Mouse (Mus musculus) monocyte, adult 2 months (primary cell): Measurements from ENCODE around the gene Rin1.
A peak's percentile ranks its signal among the peaks of the same experiment; 100 is the strongest.

Experiments
- DNase-seq, 2 experiments: peaks; one replicate each; pipeline ENCODE4 v3.0.0; 2022; ENCODE audit warnings: low spot score in 2 of 2, low read depth in 1 of 2

Rin1 gene

GRCm38 (mm10) chr19:5040862-5041523 lies 9.3 kb upstream of the Rin1 start, which contains the start of gene Brms1:
TSS of gene Brms1 (plus strand) at chr19:5041354.
- peak; percentile 57 to 79 for DNase-seq

- DNase-seq = no peak
These were observed 8.7 kb upstream of the Rin1 start for GRCm38 (mm10) chr19:5041588-5041987.

- no peak for DNase-seq
These were observed 4.8 kb upstream of the Rin1 start for GRCm38 (mm10) chr19:5045531-5045930.

GRCm38 (mm10) chr19:5048138-5049056 lies 1.9 kb upstream of the Rin1 start:
- DNase-seq = no peak

- no peak for DNase-seq
These were observed 956 bp upstream of the Rin1 start for GRCm38 (mm10) chr19:5049325-5049724.

GRCm38 (mm10) chr19:5051031-5051430 lies 750 bp downstream of the Rin1 start:
- no peak for DNase-seq

- DNase-seq = no peak
These were observed 1.2 kb downstream of the Rin1 start for GRCm38 (mm10) chr19:5051515-5051914.

GRCm38 (mm10) chr19:5052166-5052822 lies 2.0 kb downstream of the Rin1 start:
- no peak for DNase-seq

GRCm38 (mm10) chr19:5052853-5053252 lies 2.6 kb downstream of the Rin1 start:
- no peak for DNase-seq

GRCm38 (mm10) chr19:5053909-5054308 lies 3.6 kb downstream of the Rin1 start:
- no peak for DNase-seq

- DNase-seq = no peak
These were observed 6.0 kb downstream of the Rin1 start for GRCm38 (mm10) chr19:5056251-5056650.

GRCm38 (mm10) chr19:5057876-5058775 lies 7.8 kb downstream of the Rin1 start:
- no peak for DNase-seq

GRCm38 (mm10) chr19:5058801-5059771 lies 8.8 kb downstream of the Rin1 start:
- no peak for DNase-seq

- no peak for DNase-seq
These were observed 10.4 kb downstream of the Rin1 start for GRCm38 (mm10) chr19:5060365-5061330.

GRCm38 (mm10) chr19:5062041-5062440 lies 11.8 kb downstream of the Rin1 start:
- DNase-seq = no peak

GRCm38 (mm10) chr19:5062446-5062845 lies 12.2 kb downstream of the Rin1 start:
- no peak for DNase-seq

- DNase-seq = no peak
These were observed 14.8 kb downstream of the Rin1 start for GRCm38 (mm10) chr19:5065104-5065503.

GRCm38 (mm10) chr19:5067040-5067799 lies 16.9 kb downstream of the Rin1 start:
- no peak for DNase-seq
